Mouse (Mus musculus): ENCODE measurements around the gene Sel1l3. TPM values are rescaled to one million over a fixed set of nuclear protein-coding genes. Genes with fewer than 3 reads are reported as not detected.

The Sel1l3 gene
- polyA plus RNA-seq, 2 experiments from 2014 or later, result 0.09 TPM; not detected in 1

- ATAC-seq, result no peak
Observed at GRCm38 (mm10) chr5:53172256-53172636, 41.5 kb downstream of the Sel1l3 start.

GRCm38 (mm10) chr5:53171611-53172255 is 42.0 kb downstream of the Sel1l3 start:
- ATAC-seq, result no peak

- ATAC-seq, result no peak
Observed at GRCm38 (mm10) chr5:53167564-53167963, 46.2 kb downstream of the Sel1l3 start.

- no peak for ATAC-seq
Observed at GRCm38 (mm10) chr5:53165672-53166071, 48.1 kb downstream of the Sel1l3 start.

GRCm38 (mm10) chr5:53162436-53162835 is 51.3 kb downstream of the Sel1l3 start:
- no peak for ATAC-seq

GRCm38 (mm10) chr5:53161506-53162186 is 52.1 kb downstream of the Sel1l3 start:
- ATAC-seq, result no peak

- ATAC-seq, result no peak
Observed at GRCm38 (mm10) chr5:53160207-53160606, 53.5 kb downstream of the Sel1l3 start.

- ATAC-seq, result no peak
Observed at GRCm38 (mm10) chr5:53159631-53160030, 54.1 kb downstream of the Sel1l3 start.

- ATAC-seq, result no peak
Observed at GRCm38 (mm10) chr5:53159166-53159565, 54.6 kb downstream of the Sel1l3 start.

- ATAC-seq, result no peak
Observed at GRCm38 (mm10) chr5:53155985-53156679, 57.6 kb downstream of the Sel1l3 start.

GRCm38 (mm10) chr5:53154501-53154900 is 59.2 kb downstream of the Sel1l3 start:
- ATAC-seq, result no peak

- no peak for ATAC-seq
Observed at GRCm38 (mm10) chr5:53154078-53154477, 59.6 kb downstream of the Sel1l3 start.

- ATAC-seq, result no peak
Observed at GRCm38 (mm10) chr5:53153144-53153543, 60.6 kb downstream of the Sel1l3 start.

- ATAC-seq, result no peak
Observed at GRCm38 (mm10) chr5:53151379-53151960, 62.3 kb downstream of the Sel1l3 start.

- no peak for ATAC-seq
Observed at GRCm38 (mm10) chr5:53148960-53149685, 64.6 kb downstream of the Sel1l3 start.

GRCm38 (mm10) chr5:53148160-53148923 is 65.4 kb downstream of the Sel1l3 start:
- ATAC-seq, result no peak

GRCm38 (mm10) chr5:53147418-53147817 is 66.3 kb downstream of the Sel1l3 start:
- ATAC-seq, result no peak

- no peak for ATAC-seq
Observed at GRCm38 (mm10) chr5:53146684-53147061, 67.1 kb downstream of the Sel1l3 start.

GRCm38 (mm10) chr5:53146049-53146683 is 67.6 kb downstream of the Sel1l3 start:
- no peak for ATAC-seq

GRCm38 (mm10) chr5:53142587-53142986 is 71.1 kb downstream of the Sel1l3 start:
- ATAC-seq, result no peak

GRCm38 (mm10) chr5:53140158-53140927 is 73.4 kb downstream of the Sel1l3 start:
- ATAC-seq, result no peak

All from CD4-positive, CD25-positive, alpha-beta regulatory T cell, adult 4 months (primary cell).